Mouse (Mus musculus) liver, embryonic 12.5 days (tissue): ENCODE results near the gene Tiam1. TPM values are rescaled to one million over a fixed set of nuclear protein-coding genes. Genes with fewer than 3 reads are reported as not detected.

ENCODE experiments used
- ATAC-seq: fragments of 200-750 bp; cut with Nextera tagmentation; 2 replicates; pipeline ENCODE4 v1.8.0; 2017; ENCODE audit warnings: moderate number of reproducible peaks, mild to moderate bottlenecking, moderate library complexity
- H3K27ac ChIP-seq: fragments of 300-500 bp; sonication (generic); 2 replicates; pipeline ENCODE4 v1.5.1; 2016; ENCODE audit warnings: mild to moderate bottlenecking
- H3K27me3 ChIP-seq: fragments of 300-500 bp; sonication (generic); replicated peaks from 2 replicates; pipeline ENCODE4 v1.6.1; 2016; ENCODE audit warnings: mild to moderate bottlenecking, moderate library complexity
- H3K36me3 ChIP-seq: fragments of 300-500 bp; sonication (generic); 2 replicates; pipeline ENCODE4 v1.6.1; 2016; ENCODE audit warnings: mild to moderate bottlenecking, moderate library complexity
- H3K4me1 ChIP-seq: fragments of 300-500 bp; sonication (generic); 2 replicates; pipeline ENCODE4 v1.6.1; 2016
- H3K4me2 ChIP-seq: fragments of 300-500 bp; sonication (generic); 2 replicates; pipeline ENCODE4 v1.6.1; 2016; ENCODE audit warnings: mild to moderate bottlenecking, moderate library complexity
- H3K4me3 ChIP-seq: fragments of 300-500 bp; sonication (generic); 2 replicates; pipeline ENCODE4 v1.5.1; 2016; ENCODE audit warnings: mild to moderate bottlenecking, moderate library complexity
- H3K9ac ChIP-seq: fragments of 300-500 bp; sonication (generic); 2 replicates; pipeline ENCODE4 v1.6.1; 2016; ENCODE audit warnings: mild to moderate bottlenecking, moderate library complexity
- H3K9me3 ChIP-seq: fragments of 300-500 bp; sonication (generic); replicated peaks from 2 replicates; pipeline ENCODE4 v1.6.1; 2016; ENCODE audit warnings: mild to moderate bottlenecking, moderate library complexity
- WGBS: fragments of 180-500 bp; shearing (Covaris S2); methylation state at CpG from one replicate; pipeline ENCODE4 v1.1.7; 2016; ENCODE audit not compliant: insufficient replicate concordance; 5-methylcytosine and 5-hydroxymethylcytosine counted together
- polyA plus RNA-seq: library from polyadenylated mRNA; unstranded; fragments of >200 nt; fragmentation: Nextera tagmentation; extraction: Ambion mirVana; gene quantifications from 2 replicates; pipeline ENCODE4 v1.2.1, GENCODE M21; 2016

Gene Tiam1
- polyA plus RNA-seq, 1 experiment from 2014 or later, result 9.7 TPM

GRCm38 (mm10) chr16:90042874-90043273, 100.7 kb downstream of the Tiam1 start:
- Histone ChIP-seq H3K4me3 (no peak overlapping the region), H3K27ac (0 out of 2 replicates have a peak overlapping the region, but pooled peaks have one; percentile 85), H3K9me3 (no peaks in the 10 kb centered on the region), H3K36me3 (no peaks in the 10 kb centered on the region), H3K27me3 (no peaks in the 10 kb centered on the region), H3K4me1 (peaks cover 52% of the 10 kb centered on the region), H3K9ac (no peak overlapping the region), H3K4me2 (peak overlapping the region; percentile 77; the same call in 1 of the 2 replicates)
- no peak for ATAC-seq
- WGBS, result 74% methylated on average over 10 of the region's 10 CpGs

DNA sequence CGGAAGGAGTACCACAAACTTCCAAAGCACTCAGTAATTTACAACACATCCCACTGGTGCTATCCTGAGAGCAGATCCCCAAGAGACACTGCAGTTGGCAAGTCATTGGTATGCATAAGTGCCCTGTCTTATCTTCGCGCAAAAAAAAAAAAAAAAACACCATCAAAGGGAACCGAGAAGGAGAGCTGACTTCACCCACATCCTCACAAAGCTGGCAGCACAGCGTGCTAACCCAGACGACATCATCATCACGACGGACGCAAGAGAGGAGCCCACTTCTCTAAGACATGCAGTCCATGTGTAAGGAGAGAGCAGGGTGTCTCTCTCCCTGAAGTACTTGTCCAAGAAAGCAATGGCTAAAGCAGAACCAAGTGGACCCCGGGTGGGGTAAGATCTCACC, 101.2 kb downstream of the Tiam1 start:
- H3K9ac ChIP-seq, result no peak overlapping the region
- no peaks in the 10 kb centered on the region for H3K9me3 ChIP-seq
- H3K36me3 ChIP-seq, result no peaks in the 10 kb centered on the region
- WGBS, result 57% methylated on average over 10 of the region's 10 CpGs
- no peak for ATAC-seq
- no peak overlapping the region for H3K4me2 ChIP-seq
- no peak overlapping the region for H3K27ac ChIP-seq
- H3K27me3 ChIP-seq, result no peaks in the 10 kb centered on the region
- no peak overlapping the region for H3K4me3 ChIP-seq
- H3K4me1 ChIP-seq, result peaks cover 47% of the 10 kb centered on the region

DNA sequence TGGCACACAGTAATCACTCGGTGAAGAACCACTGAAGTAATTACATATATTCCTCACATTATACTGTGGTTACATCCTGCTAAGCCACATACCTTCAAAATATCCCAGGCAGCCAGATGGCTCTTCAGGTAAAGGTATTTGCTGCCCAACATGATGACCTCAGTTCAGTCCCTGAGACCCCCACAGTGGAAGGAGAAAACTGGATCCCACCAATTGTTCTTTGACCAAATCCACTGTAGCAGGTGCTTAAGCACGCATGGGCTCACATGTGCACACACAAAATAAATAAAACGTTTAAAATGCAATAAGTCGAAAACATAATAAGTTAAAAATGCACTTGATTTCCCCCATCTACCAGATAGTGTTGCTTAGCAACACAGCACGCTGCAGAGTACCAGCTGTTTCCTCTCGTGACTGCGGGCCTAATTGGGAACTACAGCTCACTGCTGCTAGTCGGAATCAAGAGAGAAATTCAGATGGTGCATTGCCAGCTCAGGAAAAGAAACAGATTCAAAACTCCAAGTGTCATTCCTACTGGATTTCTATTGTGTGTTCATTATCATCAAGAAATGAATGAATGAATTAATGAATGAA, 102.7 kb downstream of the Tiam1 start:
- H3K36me3 ChIP-seq, result no peaks in the 10 kb centered on the region
- H3K9ac ChIP-seq, result no peak overlapping the region
- H3K4me1 ChIP-seq, result peaks cover 53% of the 10 kb centered on the region
- H3K4me2 ChIP-seq, result no peak overlapping the region
- no peaks in the 10 kb centered on the region for H3K27me3 ChIP-seq
- H3K27ac ChIP-seq, result no peak overlapping the region
- H3K4me3 ChIP-seq, result no peak overlapping the region
- WGBS, result 46% methylated on average over 8 of the region's 8 CpGs
- no peak for ATAC-seq
- no peaks in the 10 kb centered on the region for H3K9me3 ChIP-seq

DNA sequence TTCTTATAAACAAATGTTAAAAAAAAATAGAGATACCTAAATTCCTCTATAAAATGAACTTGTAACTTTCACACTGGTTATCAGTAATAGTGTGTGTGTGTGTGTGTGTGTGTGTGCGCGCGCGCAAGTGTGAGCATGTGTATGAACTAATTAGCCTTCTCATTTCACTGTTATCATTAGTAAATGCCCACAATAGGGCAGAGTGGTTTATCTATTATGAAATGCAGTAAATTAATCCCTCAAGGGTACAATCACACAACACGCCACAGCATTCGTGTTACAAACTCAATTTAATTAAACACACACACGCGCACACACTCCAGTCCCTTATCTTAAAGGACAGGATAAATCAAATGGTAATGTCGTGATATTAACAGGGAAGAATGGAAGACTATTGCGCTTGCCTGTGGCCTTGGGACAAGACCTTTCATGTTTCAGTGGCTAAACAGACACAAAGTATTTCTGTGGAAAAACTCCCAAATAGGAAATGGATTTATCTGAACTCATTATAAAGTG, 107.9 kb downstream of the Tiam1 start:
- WGBS, result 83% methylated on average over 10 of the region's 10 CpGs

GRCm38 (mm10) chr16:90030355-90030754, 113.2 kb downstream of the Tiam1 start:
- H3K4me1 ChIP-seq, result 0 out of 2 replicates have a peak, but pooled peaks cover 5% of the 10 kb centered on the region
- H3K36me3 ChIP-seq, result no peaks in the 10 kb centered on the region
- H3K4me2 ChIP-seq, result no peak overlapping the region
- 86% methylated on average over 14 of the region's 14 CpGs for WGBS
- H3K9me3 ChIP-seq, result no peaks in the 10 kb centered on the region
- no peaks in the 10 kb centered on the region for H3K27me3 ChIP-seq
- H3K9ac ChIP-seq, result no peak overlapping the region
- no peak overlapping the region for H3K27ac ChIP-seq
- ATAC-seq, result no peak
- H3K4me3 ChIP-seq, result no peak overlapping the region

More for the DNA sequence above, 107.9 kb downstream of the Tiam1 start:
- no peaks in the 10 kb centered on the region for H3K9me3 ChIP-seq
- ATAC-seq, result no peak
- no peaks in the 10 kb centered on the region for H3K27me3 ChIP-seq
- H3K27ac ChIP-seq, result no peak overlapping the region
- peaks cover 14% of the 10 kb centered on the region; the same call in 1 of the 2 replicates for H3K4me1 ChIP-seq
- no peak overlapping the region for H3K9ac ChIP-seq
- H3K36me3 ChIP-seq, result no peaks in the 10 kb centered on the region
- H3K4me3 ChIP-seq, result no peak overlapping the region
- no peak overlapping the region for H3K4me2 ChIP-seq

GRCm38 (mm10) chr16:90027886-90028285, 115.7 kb downstream of the Tiam1 start:
- no peak overlapping the region for H3K4me2 ChIP-seq
- H3K36me3 ChIP-seq, result no peaks in the 10 kb centered on the region
- H3K27ac ChIP-seq, result no peak overlapping the region
- 76% methylated on average over 3 of the region's 3 CpGs for WGBS
- H3K9me3 ChIP-seq, result no peaks in the 10 kb centered on the region
- ATAC-seq, result no peak
- H3K9ac ChIP-seq, result no peak overlapping the region
- no peaks in the 10 kb centered on the region for H3K27me3 ChIP-seq
- 0 out of 2 replicates have a peak, but pooled peaks cover 5% of the 10 kb centered on the region for H3K4me1 ChIP-seq
- H3K4me3 ChIP-seq, result no peak overlapping the region

- no peak for ATAC-seq
- Histone ChIP-seq H3K4me2 (no peak overlapping the region), H3K4me3 (no peak overlapping the region), H3K9me3 (no peaks in the 10 kb centered on the region), H3K4me1 (no peaks in the 10 kb centered on the region), H3K27me3 (no peaks in the 10 kb centered on the region), H3K9ac (no peak overlapping the region), H3K27ac (no peak overlapping the region), H3K36me3 (no peaks in the 10 kb centered on the region)
- WGBS, result 78% methylated on average over 6 of the region's 6 CpGs
Observed at GRCm38 (mm10) chr16:90025526-90026172, 117.9 kb downstream of the Tiam1 start.

DNA sequence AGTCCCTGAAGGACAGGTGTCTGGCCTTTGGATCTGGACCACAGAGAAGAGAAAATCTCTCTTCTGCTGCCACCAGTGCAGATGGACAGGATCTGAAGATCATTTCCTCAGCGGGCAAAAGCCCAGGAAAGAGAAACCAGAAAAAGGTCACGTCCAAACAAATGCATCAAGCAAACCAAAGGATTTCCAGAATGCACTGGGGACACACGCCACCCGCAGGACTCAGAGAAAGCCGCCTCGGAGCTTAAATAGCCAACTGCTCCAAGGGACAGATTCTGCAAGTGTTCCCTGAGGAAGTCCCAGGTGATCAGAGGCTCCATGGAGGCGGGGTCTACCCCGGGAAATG, 119.9 kb downstream of the Tiam1 start:
- no peak overlapping the region for H3K27ac ChIP-seq
- WGBS, result 81% methylated on average over 8 of the region's 8 CpGs

DNA sequence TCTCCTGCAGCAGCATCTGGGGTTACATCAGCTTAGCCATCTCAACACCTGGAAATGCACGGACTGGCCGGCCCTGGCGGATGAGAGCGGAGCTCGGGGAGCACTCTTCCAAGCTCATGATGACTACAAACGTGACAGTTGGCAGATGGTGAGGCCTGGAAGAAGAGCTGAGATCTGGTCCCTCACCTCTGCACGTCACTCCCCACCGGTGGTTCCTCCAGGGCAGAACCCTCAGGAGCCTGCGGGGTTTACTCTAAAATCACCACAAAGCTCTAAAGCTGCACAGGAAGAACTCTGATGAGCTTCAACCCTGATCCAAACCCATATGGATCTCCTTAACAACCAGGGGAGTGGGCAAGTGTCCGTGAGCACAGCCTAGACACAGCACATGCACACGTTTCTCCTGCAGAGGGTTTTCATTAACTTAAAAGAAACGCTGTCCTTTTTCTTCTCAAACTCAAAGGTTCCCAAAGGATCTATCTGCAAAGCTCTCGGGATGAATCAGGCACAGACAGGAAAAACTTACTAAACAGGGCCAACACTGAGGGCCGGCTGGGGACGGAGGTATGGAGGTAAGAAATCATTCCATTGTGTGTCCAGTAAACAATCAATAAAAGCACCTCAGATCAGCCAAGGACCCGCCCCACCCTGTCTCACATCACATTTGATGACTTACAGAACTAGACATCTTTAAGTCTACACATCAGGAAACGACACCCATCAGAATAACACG, 120.5 kb downstream of the Tiam1 start:
- WGBS, result 79% methylated on average over 18 of the region's 18 CpGs
- H3K4me2 ChIP-seq, result no peak overlapping the region
- no peaks in the 10 kb centered on the region for H3K4me1 ChIP-seq
- no peaks in the 10 kb centered on the region for H3K36me3 ChIP-seq
- no peak overlapping the region for H3K27ac ChIP-seq
- no peak overlapping the region for H3K4me3 ChIP-seq
- no peak for ATAC-seq
- no peaks in the 10 kb centered on the region for H3K27me3 ChIP-seq
- no peak overlapping the region for H3K9ac ChIP-seq
- H3K9me3 ChIP-seq, result no peaks in the 10 kb centered on the region

More for the DNA sequence above, 119.9 kb downstream of the Tiam1 start:
- H3K4me3 ChIP-seq, result no peak overlapping the region
- ATAC-seq, result no peak
- no peaks in the 10 kb centered on the region for H3K27me3 ChIP-seq
- H3K4me1 ChIP-seq, result no peaks in the 10 kb centered on the region
- H3K9me3 ChIP-seq, result no peaks in the 10 kb centered on the region
- no peak overlapping the region for H3K4me2 ChIP-seq
- no peaks in the 10 kb centered on the region for H3K36me3 ChIP-seq
- H3K9ac ChIP-seq, result no peak overlapping the region

DNA sequence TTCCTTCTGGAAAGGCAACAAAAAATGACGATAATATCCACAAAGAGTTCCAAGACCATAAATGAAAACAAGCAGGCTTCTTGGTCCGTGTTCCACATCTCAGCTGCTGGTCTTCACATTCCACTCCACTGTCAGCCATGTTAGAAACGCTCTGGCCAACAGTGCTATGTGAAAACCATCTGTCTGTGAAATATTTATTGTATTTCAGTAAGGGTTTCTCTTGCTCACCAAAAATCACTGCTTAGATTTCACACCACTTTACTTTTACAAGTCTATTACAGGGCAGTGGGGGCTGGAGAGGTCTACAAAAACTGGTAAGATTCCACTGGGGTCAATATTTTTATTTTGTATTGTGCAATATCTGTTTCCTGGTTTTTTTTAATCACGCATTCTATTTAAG, 127.5 kb downstream of the Tiam1 start:
- H3K9ac ChIP-seq, result no peak overlapping the region

DNA sequence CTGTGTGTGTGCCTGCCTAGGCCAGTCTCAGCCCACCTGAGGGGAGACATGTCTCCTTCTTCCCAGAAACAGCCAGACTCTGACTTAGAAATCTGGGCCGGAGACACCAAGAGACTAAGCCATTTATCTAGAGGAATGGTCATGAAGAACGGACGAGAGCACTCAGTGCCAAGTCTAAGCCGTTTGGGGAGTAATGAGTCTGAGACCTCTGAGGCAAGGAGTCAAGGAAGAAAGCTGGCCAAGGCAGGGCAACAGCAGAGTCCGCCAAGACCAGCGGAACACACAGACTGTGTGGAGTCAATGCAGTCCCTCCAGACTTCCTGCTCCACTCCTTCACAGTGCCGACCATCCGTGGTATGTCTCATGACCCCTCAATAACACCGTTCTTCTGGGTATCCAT, 129.0 kb downstream of the Tiam1 start:
- Histone ChIP-seq H3K27ac (no peak overlapping the region), H3K4me2 (no peak overlapping the region), H3K9ac (no peak overlapping the region), H3K9me3 (no peaks in the 10 kb centered on the region), H3K36me3 (no peaks in the 10 kb centered on the region), H3K4me3 (no peak overlapping the region), H3K4me1 (no peaks in the 10 kb centered on the region), H3K27me3 (no peaks in the 10 kb centered on the region)
- 67% methylated on average over 9 of the region's 9 CpGs for WGBS
- no peak for ATAC-seq

More for the DNA sequence above, 127.5 kb downstream of the Tiam1 start:
- H3K4me3 ChIP-seq, result no peak overlapping the region
- ATAC-seq, result no peak
- no peaks in the 10 kb centered on the region for H3K4me1 ChIP-seq
- H3K27me3 ChIP-seq, result no peaks in the 10 kb centered on the region
- no peak overlapping the region for H3K4me2 ChIP-seq
- no peak overlapping the region for H3K27ac ChIP-seq
- no peaks in the 10 kb centered on the region for H3K36me3 ChIP-seq
- no peaks in the 10 kb centered on the region for H3K9me3 ChIP-seq
- WGBS, result 62% methylated on average over 4 of the region's 4 CpGs

DNA sequence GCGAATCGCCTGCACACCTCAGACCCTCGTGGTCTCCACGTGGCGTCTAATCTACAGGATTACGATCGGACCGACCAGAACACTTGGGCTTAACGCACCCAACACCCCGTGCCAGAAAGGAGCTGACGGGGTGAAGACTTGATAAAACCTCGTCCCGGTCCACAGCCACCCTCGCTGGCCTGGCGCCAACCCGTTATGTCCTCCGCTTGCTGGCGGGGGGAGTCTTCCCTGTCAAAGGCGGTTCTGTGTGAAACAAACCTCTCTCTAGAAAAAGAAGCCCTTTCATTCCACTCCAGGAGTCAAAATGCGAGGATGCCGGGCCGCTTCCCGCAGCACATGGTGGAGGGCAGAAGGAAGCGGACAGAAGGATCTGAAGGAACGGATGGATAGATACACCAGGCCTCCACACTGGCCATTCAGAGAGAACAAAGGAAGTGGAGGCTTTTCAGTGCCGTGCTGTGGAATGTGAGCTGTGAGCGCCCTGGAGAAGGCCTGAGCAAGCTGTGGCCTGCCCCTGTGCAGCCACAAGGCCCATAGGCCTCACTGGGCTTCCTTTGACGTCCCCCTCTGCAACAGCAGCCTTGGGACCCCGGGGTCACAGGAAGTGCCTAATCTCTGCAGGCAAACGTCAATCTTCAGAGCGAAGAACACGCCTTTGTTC, 131.9 kb downstream of the Tiam1 start:
- Histone ChIP-seq H3K4me2 (no peak overlapping the region), H3K27me3 (no peaks in the 10 kb centered on the region), H3K9ac (no peak overlapping the region), H3K36me3 (no peaks in the 10 kb centered on the region), H3K27ac (no peak overlapping the region), H3K4me3 (no peak overlapping the region), H3K9me3 (no peaks in the 10 kb centered on the region), H3K4me1 (no peaks in the 10 kb centered on the region)
- 77% methylated on average over 32 of the region's 32 CpGs for WGBS
- ATAC-seq, result no peak
